Mouse (Mus musculus) limb, embryonic 14.5 days (tissue): ENCODE results near the gene Ap5m1. TPM values are rescaled to one million over a fixed set of nuclear protein-coding genes. Genes with fewer than 3 reads are reported as not detected.

Source experiments
- ATAC-seq: fragments of 200-750 bp; cut with Nextera tagmentation; 2 replicates; pipeline ENCODE4 v1.8.0; 2017; ENCODE audit warnings: low read depth, moderate number of reproducible peaks, moderate TSS enrichment; ENCODE audit not compliant: low FRiP score
- DNase-seq: peaks from one replicate; pipeline ENCODE4 v3.0.0-alpha.2; 2015; ENCODE audit warnings: low spot score
- H3K27ac ChIP-seq: fragments of 300-500 bp; sonication (generic); replicated peaks from 2 replicates; pipeline ENCODE4 v1.5.1; 2014; ENCODE audit warnings: low read depth, mild to moderate bottlenecking, low read length, moderate library complexity, mixed read lengths
- H3K27me3 ChIP-seq: fragments of 300-500 bp; sonication (generic); 2 replicates; pipeline ENCODE4 v1.6.1; 2014; ENCODE audit warnings: low read length, mixed read lengths; ENCODE audit not compliant: control insufficient read depth, insufficient read depth
- H3K36me3 ChIP-seq: fragments of 300-500 bp; sonication (generic); 2 replicates; pipeline ENCODE4 v1.6.1; 2014; ENCODE audit warnings: mild to moderate bottlenecking, low read length, moderate library complexity, mixed read lengths; ENCODE audit not compliant: control insufficient read depth, insufficient read depth
- H3K4me1 ChIP-seq: fragments of 300-500 bp; sonication (generic); 2 replicates; pipeline ENCODE4 v1.6.1; 2014; ENCODE audit warnings: antibody characterized with exemption, low read length, mixed read lengths; ENCODE audit not compliant: control insufficient read depth, insufficient read depth
- H3K4me2 ChIP-seq: fragments of 300-500 bp; sonication (generic); replicated peaks from 2 replicates; pipeline ENCODE4 v1.6.1; 2014; ENCODE audit warnings: low read depth, mild to moderate bottlenecking, low read length, moderate library complexity; ENCODE audit not compliant: severe bottlenecking
- H3K4me3 ChIP-seq: fragments of 300-500 bp; sonication (generic); replicated peaks from 2 replicates; pipeline ENCODE4 v1.5.1; 2014; ENCODE audit warnings: low read length
- H3K9ac ChIP-seq: fragments of 300-500 bp; sonication (generic); 2 replicates; pipeline ENCODE4 v1.6.1; 2014; ENCODE audit warnings: mild to moderate bottlenecking, low read depth, low read length, moderate library complexity; ENCODE audit not compliant: severe bottlenecking
- H3K9me3 ChIP-seq: fragments of 300-500 bp; sonication (generic); 2 replicates; pipeline ENCODE4 v1.6.1; 2016; ENCODE audit warnings: low read length; ENCODE audit not compliant: control insufficient read depth
- POLR2A ChIP-seq: fragments of 200-500 bp; IDR thresholded peaks from 2 replicates; pipeline ENCODE4 v1.8.0; 2012; ENCODE audit warnings: inconsistent platforms, mild to moderate bottlenecking, moderate library complexity, borderline replicate concordance; ENCODE audit not compliant: insufficient read depth, insufficient read length; ENCODE audit errors: extremely low read depth
- WGBS: fragments of 180-500 bp; shearing (Covaris S2); extraction: QIAGEN DNeasy Blood & Tissue Kit; methylation state at CpG from one replicate; pipeline ENCODE4 v1.1.7; 2014; 5-methylcytosine and 5-hydroxymethylcytosine counted together
- polyA plus RNA-seq, 2 experiments: library from polyadenylated mRNA; depleted of rRNA in 1 of 2; stranded (reverse) in 1 of 2; unstranded in 1 of 2; fragments of >200 nt; fragmentation: Nextera tagmentation in 1 of 2; extraction: Ambion mirVana in 1 of 2; gene quantifications; 2 replicates each; pipeline versions ENCODE4 v1.2.1 to v1.2.3; 2012 to 2014

Gene Ap5m1
- polyA plus RNA-seq, 2 experiments, result 22.0 to 22.9 TPM

DNA sequence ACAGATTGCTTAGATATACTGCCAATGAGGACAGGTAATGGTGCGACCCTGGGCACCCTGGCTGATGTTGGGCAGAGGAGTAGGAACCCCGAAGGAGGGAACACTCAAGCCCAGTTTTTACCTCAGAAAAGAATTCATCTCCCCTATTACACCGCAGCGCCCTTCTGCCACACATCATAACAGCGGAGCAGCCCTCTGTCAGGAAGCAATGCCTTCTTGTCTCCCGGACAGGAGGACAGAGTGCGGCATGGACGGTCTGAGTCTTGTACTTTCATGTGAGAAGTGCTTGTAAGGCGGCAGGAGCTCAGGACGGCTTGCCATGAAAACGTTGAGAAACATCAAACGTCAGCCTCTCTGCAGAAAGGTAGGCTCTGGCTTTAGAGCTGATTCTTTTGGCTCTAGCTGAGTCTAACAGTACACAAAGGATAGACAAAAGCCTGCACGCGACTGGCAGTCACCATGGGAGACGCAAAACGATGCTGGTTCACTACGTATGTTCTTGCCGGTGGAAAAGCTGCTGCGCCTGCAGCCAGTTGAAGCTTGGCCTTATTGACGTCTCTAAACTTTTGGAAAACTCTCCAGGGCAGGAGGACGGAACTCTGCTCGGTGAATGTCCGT, 61.4 kb downstream of the Ap5m1 start:
- Histone ChIP-seq H3K4me1 (0 out of 2 replicates have a peak, but pooled peaks cover 1% of the 10 kb centered on the region), H3K27me3 (no peaks in the 10 kb centered on the region), H3K36me3 (no peaks in the 10 kb centered on the region), H3K9me3 (no peaks in the 10 kb centered on the region), H3K4me3 (no peak overlapping the region), H3K27ac (no peak overlapping the region), H3K4me2 (no peak overlapping the region), H3K9ac (no peak overlapping the region)
- no peak for ATAC-seq
- DNase-seq, result no peak
- TF ChIP-seq POLR2A, result no peak
- WGBS, result 74% methylated on average over 23 of the region's 23 CpGs

- ATAC-seq (no peak), DNase-seq (no peak)
- no peaks in the 10 kb centered on the region for H3K9me3 ChIP-seq
- 67% methylated on average over 10 of the region's 10 CpGs for WGBS
- no peak overlapping the region for H3K4me2 ChIP-seq
- H3K9ac ChIP-seq, result no peak overlapping the region
- no peaks in the 10 kb centered on the region for H3K4me1 ChIP-seq
- no peaks in the 10 kb centered on the region for H3K36me3 ChIP-seq
- no peak overlapping the region for H3K4me3 ChIP-seq
- no peak for TF ChIP-seq POLR2A
- no peaks in the 10 kb centered on the region for H3K27me3 ChIP-seq
- no peak overlapping the region for H3K27ac ChIP-seq
These were observed 62.8 kb downstream of the Ap5m1 start for GRCm38 (mm10) chr14:49128544-49129263.

DNA sequence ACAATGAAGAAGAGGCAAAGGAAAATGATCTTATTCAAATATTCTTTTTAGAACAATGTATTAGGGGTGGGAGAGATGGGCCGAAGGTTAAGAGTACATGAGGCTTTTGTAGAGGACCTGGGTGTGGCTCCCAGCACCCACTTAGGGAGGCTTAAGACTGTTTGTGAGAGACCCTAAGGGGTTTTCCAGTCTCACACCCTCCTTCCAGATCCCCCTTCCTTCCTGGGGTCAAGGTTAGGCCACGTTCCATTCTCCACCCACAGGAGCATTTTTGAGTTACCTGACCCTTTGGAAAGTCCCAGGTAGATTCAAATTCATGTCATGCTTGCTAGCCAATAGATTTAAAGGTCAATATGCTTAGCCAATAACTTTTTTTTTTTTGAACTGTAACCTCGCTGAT, 66.5 kb downstream of the Ap5m1 start:
- ATAC-seq, result no peak
- H3K9ac ChIP-seq, result no peak overlapping the region

DNA sequence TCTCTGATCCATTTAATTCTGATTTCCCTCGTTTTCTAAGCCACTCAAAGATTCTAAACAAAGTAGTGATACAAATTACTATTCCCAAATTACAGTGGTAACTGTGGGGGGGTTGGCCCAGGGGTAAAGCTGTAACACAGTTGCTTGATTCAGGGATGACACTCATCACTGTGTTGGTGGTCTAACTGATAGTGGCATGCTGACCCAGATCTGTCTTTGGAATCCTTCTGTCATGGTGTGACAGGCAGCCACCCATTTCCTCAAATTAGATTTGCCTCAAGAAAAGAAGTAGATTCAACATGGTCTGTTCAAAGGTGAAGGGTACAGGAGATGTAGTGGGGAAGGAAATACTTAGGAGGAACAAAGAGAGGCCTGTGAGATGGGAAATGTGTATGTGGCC, 72.3 kb downstream of the Ap5m1 start:
- ATAC-seq, result no peak
- H3K9ac ChIP-seq, result no peak overlapping the region
- WGBS, result 66% methylated on average over 1 of the region's 1 CpGs
- H3K4me1 ChIP-seq, result no peaks in the 10 kb centered on the region
- H3K27ac ChIP-seq, result no peak overlapping the region
- no peak for DNase-seq
- H3K36me3 ChIP-seq, result no peaks in the 10 kb centered on the region
- H3K4me2 ChIP-seq, result no peak overlapping the region
- no peaks in the 10 kb centered on the region for H3K27me3 ChIP-seq
- TF ChIP-seq POLR2A, result no peak
- no peaks in the 10 kb centered on the region for H3K9me3 ChIP-seq
- H3K4me3 ChIP-seq, result no peak overlapping the region

More for the DNA sequence above, 66.5 kb downstream of the Ap5m1 start:
- Histone ChIP-seq H3K27ac (no peak overlapping the region), H3K27me3 (no peaks in the 10 kb centered on the region), H3K4me1 (no peaks in the 10 kb centered on the region), H3K9me3 (no peaks in the 10 kb centered on the region), H3K36me3 (no peaks in the 10 kb centered on the region), H3K4me3 (no peak overlapping the region), H3K4me2 (no peak overlapping the region)
- no peak for TF ChIP-seq POLR2A
- WGBS, result 90% methylated on average over 3 of the region's 3 CpGs
- no peak for DNase-seq

DNA sequence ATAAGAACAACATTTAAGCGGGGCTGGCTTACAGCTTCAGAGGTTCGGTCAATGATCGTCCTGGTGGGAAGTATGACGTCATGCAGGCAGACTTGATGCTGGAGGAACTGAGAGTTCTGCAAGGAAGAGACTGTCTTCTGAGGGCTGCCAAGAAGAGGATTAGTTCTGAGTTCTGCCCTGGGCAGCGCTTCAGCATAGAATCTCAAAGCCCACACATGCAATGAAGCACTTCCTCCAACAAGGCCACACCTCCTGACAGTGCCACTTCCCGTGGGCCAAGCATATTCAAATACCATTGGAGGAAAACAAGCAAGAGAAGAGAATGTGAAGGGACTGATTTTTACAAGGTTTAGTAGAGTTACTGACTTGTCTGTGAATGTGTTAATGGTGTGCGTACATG, 74.9 kb downstream of the Ap5m1 start:
- Histone ChIP-seq H3K4me1 (no peaks in the 10 kb centered on the region), H3K9ac (no peak overlapping the region), H3K27ac (no peak overlapping the region), H3K4me2 (no peak overlapping the region), H3K27me3 (no peaks in the 10 kb centered on the region), H3K4me3 (no peak overlapping the region), H3K36me3 (no peaks in the 10 kb centered on the region), H3K9me3 (no peaks in the 10 kb centered on the region)
- DNase-seq, result no peak
- ATAC-seq, result no peak
- no peak for TF ChIP-seq POLR2A
- 91% methylated on average over 7 of the region's 7 CpGs for WGBS

Other genes with a start within 250 kb of the Ap5m1 start
- 30.7 and 30.8 TPM in 2 replicates for gene Exoc5, start 556 bp downstream of the Ap5m1 start, polyA plus RNA-seq (2012; rRNA removed)
- 48.7 and 52.3 TPM in 2 replicates for gene Exoc5, start 556 bp downstream of the Ap5m1 start, polyA plus RNA-seq (2014; fragmentation: Nextera tagmentation; extraction: Ambion mirVana)
- 18.4 and 19.6 TPM in 2 replicates for gene Naa30, start 106.1 kb downstream of the Ap5m1 start, polyA plus RNA-seq (2012; rRNA removed)
- gene Naa30, start 106.1 kb downstream of the Ap5m1 start, polyA plus RNA-seq (2014; fragmentation: Nextera tagmentation; extraction: Ambion mirVana), result 15.9 and 16.0 TPM in 2 replicates
- gene ccdc198, start 179.4 kb downstream of the Ap5m1 start, polyA plus RNA-seq (2012; rRNA removed), result 0.15 TPM in 1 of 2 replicates, not detected in the other
- gene ccdc198, start 179.4 kb downstream of the Ap5m1 start, polyA plus RNA-seq (2014; fragmentation: Nextera tagmentation; extraction: Ambion mirVana), result not detected in 2 replicates